In the genomic region with DNA sequence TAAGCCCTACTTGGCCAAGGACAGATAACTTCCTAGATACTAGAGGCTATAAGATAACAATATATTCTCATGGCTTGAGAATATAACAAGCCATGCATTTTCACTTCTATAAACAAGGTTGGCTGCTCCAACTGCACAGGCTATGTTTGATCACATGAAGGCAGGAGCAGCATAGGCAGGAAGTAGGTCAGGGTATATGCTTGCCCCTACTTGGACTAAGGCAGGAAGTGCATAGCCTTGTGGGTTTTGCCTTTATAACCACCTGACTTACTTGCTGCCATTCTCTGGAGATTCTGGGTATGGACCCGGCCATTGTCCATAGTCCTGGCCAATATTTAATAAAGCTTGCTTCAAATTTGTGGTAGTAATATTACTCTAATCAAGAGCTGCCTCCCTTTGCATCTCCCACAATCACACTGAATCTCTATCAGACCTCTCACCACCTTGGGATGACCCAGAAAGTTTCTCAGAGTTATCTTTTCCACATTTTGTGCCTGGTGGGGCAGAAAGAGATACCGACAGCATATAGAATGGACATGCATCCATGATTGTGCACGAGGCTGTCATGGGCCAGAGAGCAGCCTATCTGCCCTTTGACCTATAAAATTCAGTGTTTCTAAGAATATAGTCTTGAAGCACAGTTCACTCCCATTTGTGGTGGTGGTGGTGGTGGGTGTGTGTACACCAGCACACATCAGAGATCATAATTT, we compare ENCODE assay signal across 12 mouse cellular contexts.
DNase-seq lines count a peak whose midpoint lies in the region; ATAC-seq and TF ChIP-seq lines count a peak whose summit lies in the region.
"Had no signal": no experiment of that assay in that cellular context is flagged by ENCODE, and none has a peak within 500 bp of the region (broad histone marks: within the 10 kb centered on the region; RNA-seq: fewer than 3 reads in every experiment).

No protein-coding gene starts in this region.

- H3K9ac ChIP-seq in forebrain, embryonic 12.5 days: no peak overlapping the region
- H3K9ac ChIP-seq in kidney, embryonic 15.5 days: no peak overlapping the region
- H3K9ac ChIP-seq in embryonic facial prominence, embryonic 11.5 days (replicated peaks; ENCODE audit: low read length): no peak overlapping the region
- H3K9ac ChIP-seq: embryonic facial prominence, embryonic 13.5 days had no signal

- no peak overlapping the region for H3K4me3 ChIP-seq in forebrain, embryonic 10.5 days
- H3K4me3 ChIP-seq in forebrain, embryonic 12.5 days (replicated peaks): no peak overlapping the region
- H3K4me3 ChIP-seq in kidney, embryonic 15.5 days (replicated peaks): no peak overlapping the region
- no peak overlapping the region for H3K4me3 ChIP-seq in embryonic facial prominence, embryonic 11.5 days (ENCODE audit: low read depth, low read length)
- H3K4me3 ChIP-seq in left cerebral cortex, adult 2 months: no peak overlapping the region
- H3K4me3 ChIP-seq: embryonic facial prominence, embryonic 13.5 days had no signal

- peaks cover 10% of the 10 kb centered on the region; the same call in 1 of the 2 replicates for H3K9me3 ChIP-seq in forebrain, embryonic 10.5 days
- H3K9me3 ChIP-seq in forebrain, embryonic 12.5 days: no peaks in the 10 kb centered on the region
- H3K9me3 ChIP-seq in kidney, embryonic 15.5 days (replicated peaks): no peaks in the 10 kb centered on the region
- H3K9me3 ChIP-seq in embryonic facial prominence, embryonic 11.5 days (replicated peaks; ENCODE audit: control insufficient read depth, low read length): no peaks in the 10 kb centered on the region
- H3K9me3 ChIP-seq: embryonic facial prominence, embryonic 13.5 days had no signal

- H3K27ac ChIP-seq in forebrain, embryonic 10.5 days: peak overlapping the region; percentile 91
- H3K27ac ChIP-seq in forebrain, embryonic 12.5 days: no peak overlapping the region; the same call in 1 of the 2 replicates
- peak overlapping the region; percentile 91 for H3K27ac ChIP-seq in kidney, embryonic 15.5 days
- peak overlapping the region; percentile 74; the same call in 1 of the 2 replicates for H3K27ac ChIP-seq in embryonic facial prominence, embryonic 11.5 days (replicated peaks; ENCODE audit: low read depth, low read length)
- H3K27ac ChIP-seq in left cerebral cortex, adult 2 months: no peak overlapping the region

- intact Hi-C loops in left cerebral cortex, adult 2 months (cut with DNase I): no loop called here

- peaks cover 34% of the 10 kb centered on the region for H3K4me1 ChIP-seq in forebrain, embryonic 10.5 days
- H3K4me1 ChIP-seq in forebrain, embryonic 12.5 days: peaks cover 14% of the 10 kb centered on the region
- H3K4me1 ChIP-seq in kidney, embryonic 15.5 days: peaks cover 19% of the 10 kb centered on the region
- no peaks in the 10 kb centered on the region; the same call in 1 of the 2 replicates for H3K4me1 ChIP-seq in embryonic facial prominence, embryonic 11.5 days (ENCODE audit: control insufficient read depth, insufficient read depth, low read length)

- no peak for DNase-seq in forebrain, embryonic 10.5 days (ENCODE audit: extremely low spot score, low spot score)
- DNase-seq in kidney, postnatal 25 days: no peak
- no peak for DNase-seq in embryonic facial prominence, embryonic 11.5 days (ENCODE audit: low spot score)
- peak; percentile 64 for DNase-seq in naive thymus-derived CD4-positive, alpha-beta T cell, adult 2 months (ENCODE audit: low read depth)
- no peak for DNase-seq in left cerebral cortex, adult 2 months (ENCODE audit: extremely low spot score in 1 of 2, low spot score in 2 of 2)
- DNase-seq: gastrocnemius, postnatal 10 days; layer of hippocampus, adult 9-11 months; lung, adult 2 months had no signal

- TF ChIP-seq CTCF in left cerebral cortex, adult 2 months (IDR thresholded peaks at IDR 0.05): no peak

- H3K27me3 ChIP-seq in forebrain, embryonic 10.5 days (ENCODE audit: poor library complexity, severe bottlenecking): no peaks in the 10 kb centered on the region
- no peaks in the 10 kb centered on the region for H3K27me3 ChIP-seq in forebrain, embryonic 12.5 days
- no peaks in the 10 kb centered on the region for H3K27me3 ChIP-seq in kidney, embryonic 15.5 days
- no peaks in the 10 kb centered on the region for H3K27me3 ChIP-seq in embryonic facial prominence, embryonic 11.5 days (ENCODE audit: control insufficient read depth, insufficient read depth, low read length)
- H3K27me3 ChIP-seq: embryonic facial prominence, embryonic 13.5 days had no signal

- H3K4me2 ChIP-seq in forebrain, embryonic 12.5 days: no peak overlapping the region
- H3K4me2 ChIP-seq in kidney, embryonic 15.5 days: no peak overlapping the region
- no peak overlapping the region for H3K4me2 ChIP-seq in embryonic facial prominence, embryonic 11.5 days (ENCODE audit: low read depth, low read length)
- H3K4me2 ChIP-seq: embryonic facial prominence, embryonic 13.5 days had no signal

- WGBS in forebrain, embryonic 10.5 days: 78% methylated on average over 3 of the region's 3 CpGs
- 76% methylated on average over 3 of the region's 3 CpGs for WGBS in forebrain, embryonic 12.5 days
- WGBS in kidney, embryonic 15.5 days: 72% methylated on average over 3 of the region's 3 CpGs
- WGBS in embryonic facial prominence, embryonic 11.5 days: 65% methylated on average over 3 of the region's 3 CpGs

- ATAC-seq in forebrain, embryonic 12.5 days (ENCODE audit: low FRiP score): no peak
- ATAC-seq in kidney, embryonic 15.5 days (replicated peaks; ENCODE audit: low FRiP score): no peak
- no peak for ATAC-seq in embryonic facial prominence, embryonic 11.5 days (replicated peaks; ENCODE audit: insufficient number of reproducible peaks, low FRiP score, low TSS enrichment, low read depth)
- ATAC-seq in megakaryocyte, adult 5-6 weeks (ENCODE audit: poor library complexity, severe bottlenecking): no peak

- H3K36me3 ChIP-seq in forebrain, embryonic 10.5 days (replicated peaks): 0 out of 2 replicates have a peak, but pooled peaks cover 4% of the 10 kb centered on the region
- no peaks in the 10 kb centered on the region for H3K36me3 ChIP-seq in forebrain, embryonic 12.5 days (replicated peaks)
- H3K36me3 ChIP-seq in kidney, embryonic 15.5 days: no peaks in the 10 kb centered on the region
- H3K36me3 ChIP-seq in embryonic facial prominence, embryonic 11.5 days (replicated peaks; ENCODE audit: control insufficient read depth, insufficient read depth, low read depth, low read length): no peaks in the 10 kb centered on the region
- H3K36me3 ChIP-seq: embryonic facial prominence, embryonic 13.5 days had no signal

Comparison
In these comparisons a context has a peak if more than half of its experiments do, and no peak if none do; other contexts are left out.
1. H3K27ac ChIP-seq: peak in forebrain, embryonic 10.5 days (single experiment), kidney, embryonic 15.5 days (single experiment) and embryonic facial prominence, embryonic 11.5 days (single experiment); none in forebrain, embryonic 12.5 days (single experiment) and left cerebral cortex, adult 2 months (single experiment).